Mouse (Mus musculus) myocyte (in vitro differentiated cells): Measurements from ENCODE around the gene Tmem239.

Experiments used
- POLR2A ChIP-seq: IDR thresholded peaks from one replicate; pipeline ENCODE4 v1.6.1; 2011; ENCODE audit warnings: low read depth, mild to moderate bottlenecking, control low read depth, moderate library complexity; ENCODE audit not compliant: insufficient read length
- USF1 ChIP-seq: IDR thresholded peaks from one replicate; pipeline ENCODE4 v1.6.1; 2011; ENCODE audit warnings: low read depth, mild to moderate bottlenecking, control low read depth, moderate library complexity

DNA sequence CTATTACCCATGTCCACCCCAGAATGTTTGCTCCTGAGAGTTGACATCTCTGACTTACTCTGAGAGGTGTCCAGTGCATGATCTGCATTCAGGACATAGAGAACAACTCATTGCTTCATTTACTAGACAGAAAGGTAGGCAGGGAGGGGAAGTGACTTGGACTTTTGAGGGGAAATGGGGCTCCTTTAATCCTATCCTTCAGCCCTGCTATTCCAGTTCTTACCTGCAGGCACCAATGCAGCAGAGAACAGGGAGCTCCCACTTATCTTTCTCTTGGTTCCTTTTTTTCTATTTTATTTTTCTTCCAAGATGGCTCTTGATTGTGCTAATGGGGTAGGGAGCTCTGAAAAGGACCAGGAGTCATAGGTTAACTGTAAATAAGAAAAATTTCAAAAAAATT is 42.2 kb downstream of the Tmem239 start:
- TF ChIP-seq USF1 (no peak), POLR2A (no peak)
